Mouse (Mus musculus): Measurements from ENCODE around the gene Tmem8. TPM values are rescaled to one million over a fixed set of nuclear protein-coding genes. Genes with fewer than 3 reads are reported as not detected.

Gene Tmem8
- polyA plus RNA-seq, 1 experiment from 2014 or later, result 1.4 TPM

DNA sequence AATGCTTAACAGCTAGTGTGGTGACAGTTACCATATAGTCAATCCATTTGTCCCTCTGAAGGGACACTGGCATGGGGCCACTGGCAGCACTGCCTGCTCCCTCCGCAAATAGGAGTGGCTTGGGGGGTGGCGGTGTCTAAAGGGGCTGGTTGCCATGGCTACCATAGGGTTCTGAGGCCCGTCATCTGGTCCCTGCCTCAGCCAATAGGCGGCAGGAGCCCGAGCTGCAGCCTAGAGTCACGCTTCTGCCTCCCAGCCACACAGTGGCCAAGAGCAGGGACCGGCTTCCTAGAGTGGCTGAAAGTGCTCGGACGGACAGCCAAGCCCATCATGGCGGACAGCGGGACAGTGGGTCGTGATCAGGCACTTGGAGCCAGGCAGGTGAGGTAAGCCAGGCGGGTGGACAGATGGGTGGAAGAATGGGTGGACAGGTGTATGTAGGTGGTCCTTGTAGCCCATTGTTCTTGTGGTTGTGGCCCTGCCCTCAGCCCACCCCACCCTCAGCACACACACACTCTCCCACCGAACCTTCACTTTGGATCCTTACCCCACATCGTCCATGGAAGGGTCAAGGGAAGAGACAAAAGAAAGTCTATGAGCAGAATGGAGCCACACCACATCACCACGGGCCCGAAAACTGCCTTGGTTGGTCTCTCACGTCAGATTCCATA, 18.1 kb downstream of the Tmem8 start:
- Histone ChIP-seq H3K4me2 (no peak overlapping the region), H3K9me3 (no peaks in the 10 kb centered on the region), H3K27me3 (no peaks in the 10 kb centered on the region), H3K36me3 (peaks cover 70% of the 10 kb centered on the region), H3K9ac (no peak overlapping the region), H3K4me3 (no peak overlapping the region), H3K4me1 (no peaks in the 10 kb centered on the region), H3K27ac (no peak overlapping the region)
- 87% methylated on average over 18 of the region's 18 CpGs for WGBS
- ATAC-seq (ENCODE audit: insufficient number of reproducible peaks, insufficient read depth, low FRiP score, low TSS enrichment, low read depth), result no peak

DNA sequence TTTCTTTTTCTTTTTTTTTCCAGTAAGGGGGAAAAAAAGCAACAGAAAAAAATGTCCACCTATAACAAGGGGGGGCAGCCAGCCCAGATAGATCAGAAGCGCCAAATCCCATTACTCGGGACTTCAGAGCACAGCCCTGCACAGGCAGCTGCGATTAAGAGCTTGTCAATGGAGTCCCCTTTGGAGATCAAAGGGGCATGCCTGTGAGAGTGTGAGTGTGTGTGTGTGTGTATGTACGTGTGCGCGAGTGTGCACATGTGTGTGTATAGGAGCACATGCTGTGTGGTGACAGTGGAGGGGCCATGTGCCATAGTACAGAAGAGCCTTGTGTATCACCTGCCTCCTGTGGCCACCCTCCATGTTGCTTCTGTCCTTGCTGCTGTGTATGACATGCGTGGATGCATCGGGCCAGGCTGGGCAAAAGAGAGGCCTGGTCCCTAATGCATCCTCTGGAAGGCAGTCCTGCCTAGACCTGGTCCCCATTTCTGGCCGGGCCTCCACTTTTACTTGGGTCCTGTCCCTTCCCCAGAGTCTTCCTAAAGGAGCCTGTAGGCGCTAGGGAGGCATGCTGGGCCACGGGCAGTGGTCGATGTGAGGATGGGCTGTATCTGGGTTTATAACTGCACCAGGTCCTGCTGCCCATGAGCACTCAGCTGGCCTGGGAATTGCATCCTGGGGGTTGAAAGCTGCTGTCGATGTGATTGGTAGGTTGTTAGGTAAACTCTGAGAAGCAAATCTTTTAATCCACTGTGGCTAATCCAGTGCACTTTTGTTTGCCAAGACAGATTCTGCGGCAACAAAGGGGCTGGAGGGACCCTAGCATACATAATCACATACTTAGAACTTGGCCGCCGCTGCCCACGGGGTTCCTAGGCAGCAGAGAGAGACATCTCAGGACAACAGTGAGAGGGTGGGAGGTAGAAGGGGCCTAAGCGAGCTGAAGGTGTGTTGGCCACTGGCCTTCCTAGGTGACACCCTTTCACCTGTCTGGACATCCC, 19.1 kb downstream of the Tmem8 start:
- no peak overlapping the region for H3K27ac ChIP-seq
- H3K27me3 ChIP-seq, result no peaks in the 10 kb centered on the region
- H3K36me3 ChIP-seq, result peaks cover 61% of the 10 kb centered on the region
- H3K4me1 ChIP-seq, result no peaks in the 10 kb centered on the region
- no peak overlapping the region for H3K4me3 ChIP-seq
- H3K9ac ChIP-seq, result no peak overlapping the region
- no peak for ATAC-seq (ENCODE audit: insufficient number of reproducible peaks, insufficient read depth, low FRiP score, low TSS enrichment, low read depth)
- H3K4me2 ChIP-seq, result no peak overlapping the region
- WGBS, result 88% methylated on average over 18 of the region's 18 CpGs
- no peaks in the 10 kb centered on the region for H3K9me3 ChIP-seq

DNA sequence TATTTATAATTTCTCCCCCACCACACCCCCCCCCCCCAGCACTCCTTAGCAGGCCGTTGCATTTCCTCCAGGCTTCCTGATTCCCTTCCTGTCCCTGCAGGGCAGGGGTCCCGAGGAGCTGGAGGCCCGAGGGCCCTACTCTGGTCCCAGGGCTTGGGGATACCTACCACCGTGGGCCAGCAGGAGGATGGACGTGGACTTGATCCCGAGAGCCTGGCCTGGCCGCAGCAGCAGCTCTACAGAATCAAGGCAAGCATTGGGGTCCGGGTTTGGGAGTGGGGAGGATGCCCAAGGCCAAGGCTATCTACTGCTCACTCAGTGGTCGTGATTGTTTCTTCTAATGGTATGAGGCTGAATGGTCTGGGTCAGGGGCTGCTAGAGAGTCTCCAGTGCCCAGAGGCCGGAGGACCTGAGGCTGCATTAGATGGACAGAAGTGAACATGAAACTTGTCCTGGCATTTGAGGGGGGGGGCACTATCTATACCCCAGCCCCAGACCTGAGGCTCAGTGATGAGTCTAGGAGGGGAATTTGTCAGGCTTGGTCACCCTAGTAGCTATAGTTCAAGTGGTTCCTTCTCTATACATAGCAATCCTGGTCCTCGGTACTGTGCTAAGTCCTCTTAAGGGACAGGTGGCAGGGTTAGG, 24.1 kb downstream of the Tmem8 start:
- Histone ChIP-seq H3K9me3 (no peaks in the 10 kb centered on the region), H3K4me1 (peaks cover 23% of the 10 kb centered on the region), H3K9ac (peak overlapping the region; percentile 98), H3K27ac (peak overlapping the region; percentile 95; the same call in 1 of the 2 replicates), H3K4me3 (no peak overlapping the region), H3K27me3 (no peaks in the 10 kb centered on the region), H3K36me3 (peaks cover 10% of the 10 kb centered on the region), H3K4me2 (no peak overlapping the region)
- 87% methylated on average over 11 of the region's 11 CpGs for WGBS
- no peak for ATAC-seq (ENCODE audit: insufficient number of reproducible peaks, insufficient read depth, low FRiP score, low TSS enrichment, low read depth)

DNA sequence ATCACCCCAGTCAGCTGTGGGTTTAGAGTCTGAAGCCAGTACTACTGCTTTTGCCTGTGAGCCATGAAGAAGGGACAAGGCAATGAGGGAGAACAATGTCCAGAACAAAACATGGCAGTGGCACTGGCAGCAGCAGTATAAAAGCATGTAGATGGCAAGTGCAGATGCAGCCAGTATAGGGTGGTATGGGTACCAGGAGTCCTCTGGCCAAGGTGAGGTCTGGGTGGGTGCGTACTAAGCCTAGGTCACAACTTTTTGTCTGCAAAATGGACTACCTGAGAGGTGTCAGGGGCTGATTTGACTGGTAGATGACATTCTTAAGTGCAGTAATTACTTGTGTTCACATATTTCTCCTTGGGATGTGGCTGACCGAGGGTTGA, 24.6 kb downstream of the Tmem8 start:
- peak overlapping the region; percentile 98 for H3K9ac ChIP-seq
- peak overlapping the region; percentile 85 for H3K4me2 ChIP-seq
- H3K36me3 ChIP-seq, result peaks cover 9% of the 10 kb centered on the region
- no peak for ATAC-seq (ENCODE audit: insufficient number of reproducible peaks, insufficient read depth, low FRiP score, low TSS enrichment, low read depth)
- peaks cover 23% of the 10 kb centered on the region for H3K4me1 ChIP-seq
- WGBS, result 80% methylated on average over 2 of the region's 2 CpGs
- H3K27me3 ChIP-seq, result no peaks in the 10 kb centered on the region
- H3K27ac ChIP-seq, result peak overlapping the region; percentile 95
- H3K4me3 ChIP-seq, result peak overlapping the region; percentile 97
- no peaks in the 10 kb centered on the region for H3K9me3 ChIP-seq

DNA sequence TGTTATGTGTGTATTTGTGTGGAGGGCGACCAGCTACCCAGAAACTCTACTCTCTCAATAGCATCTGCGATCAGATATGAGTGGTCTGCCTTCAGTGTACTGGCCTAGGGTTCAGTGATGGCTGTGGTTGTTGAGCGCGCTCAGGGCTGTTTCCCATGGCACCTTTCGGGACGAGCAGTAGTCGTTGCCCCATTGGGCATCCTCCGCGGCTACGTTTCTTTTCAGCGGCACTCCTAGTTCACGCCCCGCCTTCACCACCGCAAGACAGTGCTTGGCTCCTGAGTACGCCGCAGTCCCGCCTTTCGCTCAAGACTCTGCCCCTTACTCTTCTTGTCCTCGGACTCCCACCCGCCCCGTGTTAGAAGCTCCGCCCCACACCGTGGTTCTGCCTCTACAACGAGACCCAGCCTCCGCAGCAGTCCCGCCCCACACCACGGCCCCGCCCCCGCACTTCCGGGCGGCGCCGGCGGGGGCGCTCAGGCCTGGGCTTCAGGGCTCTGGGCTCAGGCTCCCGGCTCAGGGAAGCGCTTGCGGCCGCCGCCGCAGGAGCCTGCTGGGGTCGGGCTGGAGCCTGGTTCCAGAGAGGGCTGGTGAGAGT, 25.2 kb downstream of the Tmem8 start, which contains the start of gene Axin1:
TSS of gene Axin1 (plus strand) at position 450 of the 598 bp plus-strand sequence.
- Histone ChIP-seq H3K4me3 (peak within 1 kb of the TSS; percentile 97), H3K27me3 (no peaks in the 10 kb centered on the region), H3K4me1 (peaks cover 24% of the 10 kb centered on the region), H3K4me2 (peak within 1 kb of the TSS; percentile 85), H3K27ac (peak within 1 kb of the TSS; percentile 95), H3K9ac (peak within 1 kb of the TSS; percentile 98), H3K9me3 (no peaks in the 10 kb centered on the region), H3K36me3 (peaks cover 10% of the 10 kb centered on the region)
- ATAC-seq (ENCODE audit: insufficient number of reproducible peaks, insufficient read depth, low FRiP score, low TSS enrichment, low read depth), result peak; percentile 97
- WGBS, result under 1% methylated on average over 41 of the region's 42 CpGs

DNA sequence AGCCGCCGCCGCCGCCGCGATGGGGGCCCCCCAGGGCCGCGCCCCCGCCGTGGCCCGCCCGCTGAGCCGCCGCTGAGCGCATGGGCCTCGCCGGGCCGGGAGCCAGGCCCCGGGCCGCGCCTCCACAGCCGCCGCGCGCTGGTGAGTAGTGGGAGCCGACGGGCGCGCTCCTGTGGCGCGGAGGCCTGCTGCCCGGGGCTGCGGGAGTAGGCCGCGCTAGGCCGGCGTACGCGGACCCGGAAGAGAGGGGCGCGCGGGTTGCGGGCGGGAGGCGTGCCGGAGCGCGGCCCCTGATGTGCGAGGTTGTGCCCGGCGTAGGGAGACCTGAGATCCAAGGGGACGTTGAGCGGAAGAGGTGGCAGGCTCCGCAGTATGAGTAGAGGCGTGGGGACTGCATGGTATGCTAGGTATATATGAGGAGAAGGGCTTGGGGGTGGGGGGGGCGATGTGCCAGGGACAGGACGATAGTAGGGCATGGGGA, 25.8 kb downstream of the Tmem8 start:
- peaks cover 16% of the 10 kb centered on the region for H3K36me3 ChIP-seq
- peak overlapping the region; percentile 95 for H3K27ac ChIP-seq
- peak overlapping the region; percentile 98 for H3K9ac ChIP-seq
- no peaks in the 10 kb centered on the region for H3K27me3 ChIP-seq
- H3K4me1 ChIP-seq, result peaks cover 28% of the 10 kb centered on the region
- peak overlapping the region; percentile 85 for H3K4me2 ChIP-seq
- H3K9me3 ChIP-seq, result no peaks in the 10 kb centered on the region
- under 1% methylated on average over 55 of the region's 58 CpGs for WGBS
- peak; percentile 63 for ATAC-seq (ENCODE audit: insufficient number of reproducible peaks, insufficient read depth, low FRiP score, low TSS enrichment, low read depth)
- H3K4me3 ChIP-seq, result peak overlapping the region; percentile 97

DNA sequence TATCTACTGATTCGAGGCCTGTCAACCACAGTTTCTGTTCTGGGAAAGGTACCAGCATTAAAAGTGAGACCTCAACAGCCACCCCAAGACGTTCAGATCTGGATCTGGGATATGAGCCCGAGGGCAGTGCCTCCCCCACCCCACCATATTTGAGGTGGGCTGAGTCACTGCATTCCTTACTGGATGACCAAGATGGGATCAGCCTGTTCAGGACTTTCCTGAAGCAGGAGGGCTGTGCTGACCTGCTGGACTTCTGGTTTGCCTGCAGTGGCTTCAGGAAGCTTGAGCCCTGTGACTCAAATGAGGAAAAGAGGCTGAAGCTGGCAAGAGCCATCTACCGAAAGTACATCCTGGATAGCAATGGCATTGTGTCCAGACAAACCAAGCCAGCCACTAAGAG, 29.7 kb downstream of the Tmem8 start:
- no peak overlapping the region for H3K9ac ChIP-seq

DNA sequence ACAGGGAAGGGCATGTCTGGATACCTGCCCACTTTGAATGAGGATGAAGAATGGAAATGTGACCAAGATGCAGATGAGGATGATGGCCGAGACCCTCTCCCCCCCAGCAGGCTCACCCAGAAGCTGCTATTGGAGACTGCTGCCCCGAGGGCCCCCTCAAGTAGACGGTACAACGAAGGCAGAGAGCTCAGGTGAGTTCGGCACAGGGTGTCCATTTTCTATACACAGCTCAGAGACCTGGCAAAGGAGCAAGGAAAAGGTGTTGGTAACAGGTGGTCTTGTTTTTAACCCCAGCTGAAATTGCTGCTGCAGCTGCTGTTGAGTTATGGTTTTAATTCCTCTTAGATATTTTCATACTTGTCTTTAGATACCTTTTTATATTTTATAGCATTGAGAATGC, 30.3 kb downstream of the Tmem8 start:
- Histone ChIP-seq H3K9ac (no peak overlapping the region), H3K27me3 (no peaks in the 10 kb centered on the region), H3K4me3 (no peak overlapping the region), H3K27ac (no peak overlapping the region), H3K4me1 (peaks cover 24% of the 10 kb centered on the region), H3K9me3 (no peaks in the 10 kb centered on the region), H3K36me3 (peaks cover 59% of the 10 kb centered on the region), H3K4me2 (no peak overlapping the region)
- 94% methylated on average over 5 of the region's 5 CpGs for WGBS
- ATAC-seq (ENCODE audit: insufficient number of reproducible peaks, insufficient read depth, low FRiP score, low TSS enrichment, low read depth), result no peak

More for the DNA sequence above, 29.7 kb downstream of the Tmem8 start:
- 87% methylated on average over 4 of the region's 4 CpGs for WGBS
- H3K4me2 ChIP-seq, result no peak overlapping the region
- H3K27me3 ChIP-seq, result no peaks in the 10 kb centered on the region
- H3K27ac ChIP-seq, result no peak overlapping the region
- no peaks in the 10 kb centered on the region for H3K9me3 ChIP-seq
- no peak overlapping the region for H3K4me3 ChIP-seq
- H3K36me3 ChIP-seq, result peaks cover 54% of the 10 kb centered on the region
- peaks cover 27% of the 10 kb centered on the region for H3K4me1 ChIP-seq
- ATAC-seq (ENCODE audit: insufficient number of reproducible peaks, insufficient read depth, low FRiP score, low TSS enrichment, low read depth), result no peak

DNA sequence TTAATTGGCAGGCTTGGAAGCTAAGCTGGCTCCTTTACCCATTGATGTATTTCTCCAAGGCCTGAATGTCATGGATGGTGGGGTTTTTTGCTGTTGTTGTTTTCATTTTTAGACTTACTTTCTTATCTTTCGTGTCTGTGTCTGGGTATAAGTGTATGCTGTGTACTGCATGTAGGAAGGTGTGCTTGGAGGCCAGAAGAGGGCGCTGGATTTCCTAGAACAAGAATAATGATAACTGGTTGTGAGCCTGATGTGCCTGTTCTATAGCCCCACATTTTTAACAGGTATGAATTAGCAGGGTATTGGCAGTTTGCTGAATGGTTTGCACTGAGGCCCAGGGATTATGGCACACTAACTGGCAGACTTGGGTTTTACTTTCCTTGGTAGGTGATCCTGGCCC, 36.0 kb downstream of the Tmem8 start:
- H3K36me3 ChIP-seq, result peaks cover 89% of the 10 kb centered on the region
- no peaks in the 10 kb centered on the region for H3K27me3 ChIP-seq
- 86% methylated on average over 2 of the region's 2 CpGs for WGBS
- 0 out of 2 replicates have a peak, but pooled peaks cover 3% of the 10 kb centered on the region for H3K4me1 ChIP-seq
- H3K4me3 ChIP-seq, result no peak overlapping the region
- no peak overlapping the region for H3K9ac ChIP-seq
- no peak overlapping the region for H3K4me2 ChIP-seq
- ATAC-seq (ENCODE audit: insufficient number of reproducible peaks, insufficient read depth, low FRiP score, low TSS enrichment, low read depth), result no peak
- no peaks in the 10 kb centered on the region for H3K9me3 ChIP-seq
- no peak overlapping the region for H3K27ac ChIP-seq

DNA sequence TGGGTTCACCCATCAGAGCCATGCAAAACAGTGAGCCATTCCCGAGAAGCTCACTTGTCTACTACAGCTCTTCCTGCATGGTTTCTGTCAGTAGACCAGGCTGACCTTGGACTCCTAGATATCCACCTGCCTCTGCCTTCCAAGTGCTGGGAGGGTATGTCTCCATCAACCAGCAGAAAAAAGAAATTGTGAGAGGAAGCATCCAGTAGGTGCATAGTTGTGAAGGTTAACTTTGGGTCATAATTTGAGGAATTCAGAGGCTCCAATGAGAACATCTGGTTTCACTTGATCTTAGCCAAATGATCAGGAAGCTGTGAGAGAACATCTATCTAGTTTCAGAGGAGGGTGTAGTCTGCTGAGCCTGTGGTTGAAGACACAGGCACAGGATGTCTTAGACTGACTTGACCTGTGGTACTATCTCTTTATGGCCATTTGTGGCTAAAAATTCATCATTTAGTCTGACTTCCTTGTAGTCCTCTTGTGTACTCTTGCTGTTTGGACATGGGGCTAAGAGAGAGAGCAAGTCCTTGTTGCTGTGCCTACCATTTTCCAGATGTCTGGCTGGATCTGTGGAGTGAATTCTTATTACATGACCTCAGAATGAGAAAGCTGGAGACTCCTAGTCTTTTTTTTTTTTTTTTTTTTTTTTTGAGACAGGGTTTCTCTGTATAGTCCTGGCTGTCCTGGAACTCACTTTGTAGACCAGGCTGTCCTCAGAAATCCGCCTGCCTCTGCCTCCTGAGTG, 39.0 kb downstream of the Tmem8 start:
- Histone ChIP-seq H3K27me3 (no peaks in the 10 kb centered on the region), H3K9ac (no peak overlapping the region), H3K36me3 (peaks cover 73% of the 10 kb centered on the region), H3K27ac (no peak overlapping the region), H3K4me1 (no peaks in the 10 kb centered on the region), H3K4me2 (no peak overlapping the region), H3K4me3 (no peak overlapping the region), H3K9me3 (no peaks in the 10 kb centered on the region)
- ATAC-seq (ENCODE audit: insufficient number of reproducible peaks, insufficient read depth, low FRiP score, low TSS enrichment, low read depth), result no peak
- WGBS, result 88% methylated on average over 2 of the region's 2 CpGs

Measured in embryonic facial prominence, embryonic 13.5 days (tissue).